33 mouse cellular contexts compared by ENCODE assay signal in genomic region chr4:89405624-89406167, GRCm38 (mm10).
"Had no signal": no experiment of that assay in that cellular context is flagged by ENCODE, and none has a peak within 500 bp of the region (broad histone marks: within the 10 kb centered on the region; RNA-seq: fewer than 3 reads in every experiment).

No protein-coding gene starts in this region.

- H3K9me3 ChIP-seq: heart, embryonic 10.5 days; heart, embryonic 12.5 days; heart, embryonic 13.5 days; heart, embryonic 15.5 days; hindbrain, embryonic 10.5 days; hindbrain, embryonic 12.5 days; hindbrain, embryonic 13.5 days; hindbrain, embryonic 15.5 days; kidney, embryonic 15.5 days had no signal

- H3K27ac ChIP-seq: heart, embryonic 10.5 days; heart, embryonic 13.5 days; heart, embryonic 15.5 days; hindbrain, embryonic 10.5 days; hindbrain, embryonic 12.5 days; hindbrain, embryonic 13.5 days; hindbrain, embryonic 14.5 days; hindbrain, embryonic 15.5 days; hindbrain, postnatal 0 days; kidney, embryonic 15.5 days; kidney, postnatal 0 days; layer of hippocampus, adult 2 months; left cerebral cortex, adult 2 months had no signal

- H3K36me3 ChIP-seq: heart, embryonic 10.5 days; heart, embryonic 12.5 days; heart, embryonic 13.5 days; heart, embryonic 15.5 days; hindbrain, embryonic 10.5 days; hindbrain, embryonic 12.5 days; hindbrain, embryonic 13.5 days; hindbrain, embryonic 15.5 days; kidney, embryonic 15.5 days had no signal

- H3K27me3 ChIP-seq: heart, embryonic 12.5 days; heart, embryonic 13.5 days; heart, embryonic 15.5 days; hindbrain, embryonic 12.5 days; hindbrain, embryonic 13.5 days; hindbrain, embryonic 15.5 days; kidney, embryonic 15.5 days had no signal

- ATAC-seq: hindbrain, embryonic 16.5 days; hindbrain, postnatal 0 days; inflammation-experienced regulatory T-cells, adult 6 months had no signal

- DNase-seq: heart, postnatal 10 days; heart, postnatal 14 days; heart, postnatal 36 days; heart, postnatal 4 days; kidney, adult 11 months; kidney, adult 18-20 months; kidney, adult 2 months; kidney, adult 8-10 months; kidney, adult 9 months; kidney, postnatal 10 days; kidney, postnatal 14 days; kidney, postnatal 25 days; kidney, postnatal 36 days; kidney, postnatal 4 days; layer of hippocampus, adult 9-11 months; layer of hippocampus, postnatal 36 days had no signal

- H3K9ac ChIP-seq: heart, embryonic 12.5 days; heart, embryonic 13.5 days; heart, embryonic 15.5 days; hindbrain, embryonic 12.5 days; hindbrain, embryonic 13.5 days; hindbrain, embryonic 14.5 days; hindbrain, embryonic 15.5 days; kidney, embryonic 15.5 days had no signal

- H3K4me2 ChIP-seq: heart, embryonic 11.5 days; heart, embryonic 12.5 days; heart, embryonic 13.5 days; heart, embryonic 15.5 days; hindbrain, embryonic 12.5 days; hindbrain, embryonic 13.5 days; hindbrain, embryonic 14.5 days; hindbrain, embryonic 15.5 days; kidney, embryonic 15.5 days had no signal

- H3K4me1 ChIP-seq: heart, embryonic 10.5 days; heart, embryonic 12.5 days; heart, embryonic 13.5 days; heart, embryonic 15.5 days; hindbrain, embryonic 10.5 days; hindbrain, embryonic 12.5 days; hindbrain, embryonic 13.5 days; hindbrain, embryonic 15.5 days; kidney, embryonic 15.5 days had no signal

- H3K4me3 ChIP-seq: heart, embryonic 10.5 days; heart, embryonic 12.5 days; heart, embryonic 13.5 days; heart, embryonic 15.5 days; hindbrain, embryonic 10.5 days; hindbrain, embryonic 12.5 days; hindbrain, embryonic 13.5 days; hindbrain, embryonic 15.5 days; kidney, embryonic 15.5 days; layer of hippocampus, adult 2 months; left cerebral cortex, adult 2 months had no signal
